Mouse (Mus musculus) ovary, adult 18-20 months (tissue): ENCODE results near the gene Bpifa6.

Source experiments
- DNase-seq: peaks from one replicate; pipeline ENCODE4 v3.0.0; 2022; ENCODE audit warnings: low spot score, mixed read lengths

Bpifa6 gene

GRCm38 (mm10) chr2:154038932-154039331 is 64.2 kb downstream of the Bpifa6 start:
- DNase-seq, result no peak

- no peak for DNase-seq
Observed at GRCm38 (mm10) chr2:154044743-154045142, 70.0 kb downstream of the Bpifa6 start.
